Mouse (Mus musculus) testis, adult 2 months (tissue): Measurements from ENCODE around the gene Stambpl1.

Experiments
- CTCF ChIP-seq: fragments of 200-500 bp; IDR thresholded peaks from 2 replicates; pipeline ENCODE4 v1.5.1; 2012; ENCODE audit warnings: low read depth, mild to moderate bottlenecking, inconsistent platforms, low read length, moderate library complexity; ENCODE audit not compliant: control insufficient read depth, insufficient read depth, insufficient replicate concordance
- POLR2A ChIP-seq: fragments of 200-500 bp; IDR thresholded peaks from 2 replicates; pipeline ENCODE4 v1.6.1; 2012; ENCODE audit warnings: low read depth, mild to moderate bottlenecking, inconsistent platforms, low read length, moderate library complexity; ENCODE audit not compliant: control insufficient read depth

- no peak for TF ChIP-seq CTCF
- no peak for TF ChIP-seq POLR2A
Observed at GRCm38 (mm10) chr19:34151909-34152308, 40.1 kb upstream of the Stambpl1 start.
